Mouse (Mus musculus) liver, adult 2 months (tissue): ENCODE results near the gene Flnb.

Experiments
- CTCF ChIP-seq: fragments of 200-500 bp; IDR thresholded peaks from 2 replicates; pipeline ENCODE4 v1.5.1; 2011; ENCODE audit warnings: low read depth, low read length, control low read depth
- POLR2A ChIP-seq: fragments of 200-500 bp; IDR thresholded peaks from 2 replicates; pipeline ENCODE4 v1.6.1; 2011; ENCODE audit warnings: low read length, control low read depth; ENCODE audit not compliant: insufficient read depth; ENCODE audit errors: extremely low read depth

GRCm38 (mm10) chr14:7861275-7861674 is 43.5 kb downstream of the Flnb start:
- TF ChIP-seq POLR2A, result no peak
- TF ChIP-seq CTCF, result no peak
